Mouse (Mus musculus): ENCODE data around the gene Rrbp1.

Gene Rrbp1

GRCm38 (mm10) chr2:143955746-143956145, 55.3 kb downstream of the Rrbp1 start:
- DNase-seq (ENCODE audit: low read depth, low spot score): no peak

GRCm38 (mm10) chr2:143955004-143955403, 56.1 kb downstream of the Rrbp1 start:
- DNase-seq (ENCODE audit: low read depth, low spot score): no peak

GRCm38 (mm10) chr2:143953944-143954343, 57.1 kb downstream of the Rrbp1 start:
- DNase-seq (ENCODE audit: low read depth, low spot score): no peak

DNA sequence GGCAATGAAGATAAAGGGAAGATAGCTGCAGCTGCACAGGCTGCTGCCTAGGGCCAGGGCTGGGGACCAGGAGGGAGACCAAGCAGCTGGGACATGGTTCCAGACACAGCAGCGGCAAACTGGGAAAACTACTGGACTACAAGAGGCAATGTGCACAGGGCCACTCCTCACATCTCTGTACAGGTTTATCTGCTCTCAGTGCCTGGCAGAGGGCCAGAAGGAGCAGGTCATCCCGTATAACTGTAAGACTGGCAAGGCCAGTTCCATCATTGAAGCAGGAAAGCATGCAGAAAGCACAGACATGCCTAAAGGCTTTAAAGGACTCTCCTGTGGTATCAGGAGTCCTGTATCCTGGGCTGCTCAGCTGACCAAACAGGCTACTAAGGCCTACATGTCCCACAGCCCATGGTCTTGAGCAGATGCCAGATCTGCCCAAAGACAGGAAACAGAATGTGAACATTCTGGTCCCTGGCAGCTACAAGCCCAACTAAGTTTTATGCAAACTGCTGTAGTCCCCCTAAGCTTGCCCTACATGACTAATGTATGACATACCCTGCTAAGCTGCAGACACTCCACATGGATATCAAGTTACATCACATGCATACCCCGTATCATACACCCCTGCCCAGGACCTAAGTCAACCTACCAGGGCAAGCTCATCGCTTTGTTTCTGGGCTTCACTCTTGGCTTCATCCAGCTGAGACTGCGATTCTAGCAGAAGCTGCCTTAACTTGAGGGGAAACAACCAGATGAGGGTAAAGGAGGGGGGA, 59.3 kb downstream of the Rrbp1 start:
- no peak for DNase-seq (ENCODE audit: low read depth, low spot score)

DNA sequence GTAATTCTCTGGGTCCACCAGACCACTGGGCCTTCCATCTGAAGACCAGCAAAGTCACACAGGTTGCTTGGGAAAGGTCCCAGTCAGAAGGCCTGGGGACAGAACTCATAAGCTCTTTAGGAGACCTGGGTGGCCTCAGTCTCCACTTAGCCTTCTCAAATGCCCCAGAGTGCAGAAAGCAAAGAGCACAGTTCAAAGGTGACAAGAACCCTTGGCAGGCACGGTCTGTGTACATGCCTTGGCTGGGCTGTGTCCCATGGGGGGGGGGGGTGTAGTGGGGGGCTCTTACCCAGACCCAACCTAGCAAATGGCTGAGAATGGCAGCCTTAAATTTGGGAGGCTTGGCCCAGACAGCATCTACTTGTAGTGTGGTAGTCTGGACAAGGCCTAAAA, 60.0 kb downstream of the Rrbp1 start:
- DNase-seq (ENCODE audit: low read depth, low spot score): no peak

- no peak for DNase-seq (ENCODE audit: low read depth, low spot score)
Observed at GRCm38 (mm10) chr2:143950290-143951027, 60.6 kb downstream of the Rrbp1 start.

- no peak for DNase-seq (ENCODE audit: low read depth, low spot score)
Observed at GRCm38 (mm10) chr2:143949217-143949616, 61.8 kb downstream of the Rrbp1 start.

GRCm38 (mm10) chr2:143948416-143948815, 62.6 kb downstream of the Rrbp1 start:
- no peak for DNase-seq (ENCODE audit: low read depth, low spot score)

DNA sequence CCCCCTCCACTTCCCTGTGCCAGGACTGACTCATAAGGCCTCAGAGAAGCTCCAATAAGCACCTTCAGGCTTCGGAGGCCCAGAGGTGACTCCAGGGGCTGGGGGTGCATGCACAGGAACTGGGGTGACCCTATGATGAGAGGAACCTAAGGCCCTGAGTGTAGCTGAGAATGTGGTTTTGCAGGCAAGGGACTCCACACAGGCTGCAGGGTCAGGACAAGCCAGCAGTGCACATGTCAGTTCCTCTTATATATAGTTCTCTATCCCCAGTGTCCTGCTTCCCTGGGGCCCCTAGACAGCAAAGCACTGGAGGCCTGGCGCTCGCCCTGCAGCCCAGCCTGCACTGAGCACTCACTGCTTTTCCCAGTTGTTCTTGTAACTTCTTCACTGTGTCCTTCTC, 63.1 kb downstream of the Rrbp1 start:
- DNase-seq (ENCODE audit: low read depth, low spot score): no peak

DNA sequence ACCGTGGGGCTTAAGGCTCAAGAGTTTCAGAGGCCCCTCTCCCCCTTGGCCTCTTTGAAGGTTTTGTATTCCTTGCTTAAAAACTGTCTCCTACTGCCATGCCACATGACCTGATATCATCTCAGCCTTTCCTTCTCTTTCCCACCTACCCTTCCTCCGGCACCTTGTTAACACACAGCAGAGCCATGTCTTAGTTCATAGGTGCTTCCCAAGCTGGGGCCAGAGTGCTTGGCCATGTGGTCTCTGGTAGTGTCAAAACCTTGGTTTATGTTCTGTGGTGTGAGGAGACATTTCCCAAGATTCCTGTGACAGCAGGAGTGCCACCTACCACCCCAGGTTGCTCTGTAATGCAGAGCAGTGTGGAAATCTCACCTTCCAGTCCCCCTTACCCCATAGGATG, 64.7 kb downstream of the Rrbp1 start:
- no peak for DNase-seq (ENCODE audit: low read depth, low spot score)

DNA sequence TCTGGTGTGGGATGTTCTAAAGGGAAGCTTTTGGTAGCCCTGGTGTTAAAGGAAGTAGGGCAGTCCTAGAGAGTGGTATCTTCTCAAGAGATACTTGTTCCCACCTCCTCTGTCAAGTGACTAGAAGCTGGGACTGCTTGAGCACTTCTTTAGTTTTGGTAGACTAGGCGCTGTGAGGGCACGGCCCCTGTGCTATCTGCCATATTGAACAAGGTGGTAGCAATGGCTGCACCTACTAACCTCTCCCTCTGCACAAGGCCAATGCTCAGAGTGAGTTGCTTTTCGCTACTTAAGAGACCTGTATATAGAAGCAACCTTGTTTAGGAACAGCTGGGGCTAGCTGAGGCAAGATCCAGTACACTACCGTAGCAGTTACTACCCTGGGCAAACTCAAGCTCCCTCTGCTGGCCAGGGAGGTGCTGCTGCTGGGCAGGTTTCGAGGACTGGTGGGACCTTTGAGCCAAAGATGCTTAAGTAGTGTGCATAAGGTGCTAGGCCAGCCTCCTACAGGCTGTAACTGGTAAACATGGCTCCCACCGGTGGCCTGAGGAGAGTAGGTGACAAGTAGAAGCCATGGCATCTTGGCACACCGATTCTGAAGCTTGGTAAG, 65.5 kb downstream of the Rrbp1 start:
- no peak for DNase-seq (ENCODE audit: low read depth, low spot score)

DNA sequence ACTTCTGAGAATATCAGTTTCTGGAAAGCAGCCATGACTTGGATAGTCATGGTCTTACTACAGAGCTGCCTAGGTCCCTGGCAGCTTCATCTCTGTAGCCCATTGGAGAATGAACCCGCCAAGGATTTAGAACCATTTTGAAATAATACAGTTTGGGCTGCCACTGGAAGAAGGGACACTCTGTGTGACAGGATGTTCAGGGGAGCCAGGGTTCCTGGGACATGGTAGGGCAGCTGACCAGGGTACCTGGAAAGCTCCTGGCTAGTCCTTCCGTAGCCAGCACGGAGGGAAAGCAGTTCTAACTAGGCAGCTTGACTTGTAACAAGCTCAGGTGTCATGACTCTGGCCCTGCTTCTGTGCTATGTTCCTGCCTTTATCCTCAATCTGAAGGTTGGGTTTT, 66.3 kb downstream of the Rrbp1 start:
- no peak for DNase-seq (ENCODE audit: low read depth, low spot score)

GRCm38 (mm10) chr2:143940406-143940805, 70.7 kb downstream of the Rrbp1 start:
- no peak for DNase-seq (ENCODE audit: low read depth, low spot score)

DNA sequence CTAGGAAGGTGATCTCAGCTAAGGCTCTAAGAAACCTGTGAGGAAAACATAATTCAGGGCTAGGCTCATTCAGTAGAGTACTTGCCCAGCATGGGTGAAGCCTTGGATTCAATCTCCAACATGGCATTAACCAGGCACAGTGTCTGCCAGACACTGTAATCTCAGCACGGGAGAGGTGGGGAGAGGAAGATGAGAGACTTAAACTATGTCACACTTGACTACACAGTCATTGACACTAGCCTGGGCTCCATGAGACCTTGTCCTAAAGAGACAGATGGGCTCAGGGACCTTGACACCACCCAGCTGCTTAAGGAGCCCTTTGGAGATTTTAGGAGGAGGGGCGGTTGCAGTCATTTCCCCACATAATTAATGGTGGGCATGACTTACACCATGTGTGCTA, 73.2 kb downstream of the Rrbp1 start:
- no peak for DNase-seq (ENCODE audit: low read depth, low spot score)

GRCm38 (mm10) chr2:143934439-143934838, 76.6 kb downstream of the Rrbp1 start:
- DNase-seq (ENCODE audit: low read depth, low spot score): no peak

DNA sequence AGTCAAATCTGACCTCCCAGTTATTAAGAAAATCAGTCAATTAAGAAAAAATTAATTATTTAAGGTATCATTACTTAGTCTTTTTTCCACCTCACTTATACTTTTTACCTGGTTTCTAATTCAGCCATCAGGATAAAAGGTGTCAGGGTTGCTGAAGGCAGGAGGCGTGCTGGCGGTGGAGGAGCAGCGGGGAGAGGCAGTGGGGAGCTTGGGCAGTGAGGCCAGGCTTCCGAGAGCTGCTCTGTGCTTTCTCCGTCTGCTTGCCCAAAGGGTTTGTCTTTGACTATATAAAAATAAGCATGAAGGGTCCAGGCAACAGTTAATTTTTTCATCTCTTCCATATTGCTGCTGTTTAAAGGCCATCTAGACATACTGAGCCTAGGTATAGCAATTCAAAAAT, 77.5 kb downstream of the Rrbp1 start:
- no peak for DNase-seq (ENCODE audit: low read depth, low spot score)

- DNase-seq (ENCODE audit: low read depth, low spot score): no peak
Observed at GRCm38 (mm10) chr2:143932340-143932873, 78.7 kb downstream of the Rrbp1 start.

DNA sequence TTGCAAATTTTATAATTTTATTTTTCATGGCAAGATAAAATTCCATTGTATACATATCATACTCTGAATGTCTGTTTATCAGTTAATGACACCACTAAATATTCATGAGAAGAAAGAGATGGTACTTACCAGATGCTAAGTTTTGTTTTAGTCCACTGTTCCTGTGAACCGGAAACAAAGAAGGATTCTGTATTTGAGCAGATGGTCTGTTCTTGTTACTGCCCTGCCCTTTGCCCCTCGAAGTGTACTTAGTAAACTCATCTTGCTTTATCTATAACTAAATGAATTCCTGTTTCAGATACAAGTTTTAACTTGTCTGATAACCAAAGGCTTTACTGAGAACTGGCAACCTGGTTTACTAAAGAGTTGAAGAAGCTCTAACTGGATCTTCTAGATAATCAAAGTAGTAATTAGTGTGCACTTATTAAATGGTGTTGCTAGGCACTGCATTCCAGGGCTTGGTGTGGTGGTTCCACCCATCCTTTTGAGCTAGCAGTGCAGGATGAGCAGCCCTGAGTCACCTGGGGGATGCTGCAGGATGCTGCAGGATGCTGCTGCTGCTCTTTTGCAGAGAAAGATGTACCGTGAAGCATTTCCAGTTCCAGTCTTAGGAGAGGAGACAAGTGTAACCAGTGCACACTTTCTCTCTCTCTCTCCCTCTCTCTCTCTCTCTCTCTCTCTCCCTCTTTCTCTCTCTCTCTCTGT, 81.3 kb downstream of the Rrbp1 start:
- DNase-seq (ENCODE audit: low read depth, low spot score): no peak

- DNase-seq (ENCODE audit: low read depth, low spot score): no peak
Observed at GRCm38 (mm10) chr2:143925826-143926225, 85.2 kb downstream of the Rrbp1 start.

DNA sequence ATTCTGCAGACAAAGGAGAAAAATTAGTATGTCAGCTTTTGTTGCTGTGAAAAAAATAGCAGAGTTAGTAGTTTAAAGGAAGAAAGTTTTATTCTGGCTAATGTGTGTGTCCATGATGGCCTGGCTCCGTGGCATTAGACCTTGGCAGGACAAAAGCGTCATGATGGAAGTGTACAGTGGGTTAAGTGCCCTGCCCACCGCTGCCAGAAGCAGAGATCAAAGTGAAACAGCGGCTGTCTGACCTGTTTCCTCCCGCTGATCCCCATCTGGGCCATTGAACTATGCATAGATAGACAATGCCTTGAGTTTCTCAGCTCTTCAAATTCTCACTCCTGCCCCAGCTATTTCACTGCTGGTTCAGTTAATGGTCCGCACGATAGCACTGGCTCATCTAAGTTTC, 87.0 kb downstream of the Rrbp1 start:
- no peak for DNase-seq (ENCODE audit: low read depth, low spot score)

DNA sequence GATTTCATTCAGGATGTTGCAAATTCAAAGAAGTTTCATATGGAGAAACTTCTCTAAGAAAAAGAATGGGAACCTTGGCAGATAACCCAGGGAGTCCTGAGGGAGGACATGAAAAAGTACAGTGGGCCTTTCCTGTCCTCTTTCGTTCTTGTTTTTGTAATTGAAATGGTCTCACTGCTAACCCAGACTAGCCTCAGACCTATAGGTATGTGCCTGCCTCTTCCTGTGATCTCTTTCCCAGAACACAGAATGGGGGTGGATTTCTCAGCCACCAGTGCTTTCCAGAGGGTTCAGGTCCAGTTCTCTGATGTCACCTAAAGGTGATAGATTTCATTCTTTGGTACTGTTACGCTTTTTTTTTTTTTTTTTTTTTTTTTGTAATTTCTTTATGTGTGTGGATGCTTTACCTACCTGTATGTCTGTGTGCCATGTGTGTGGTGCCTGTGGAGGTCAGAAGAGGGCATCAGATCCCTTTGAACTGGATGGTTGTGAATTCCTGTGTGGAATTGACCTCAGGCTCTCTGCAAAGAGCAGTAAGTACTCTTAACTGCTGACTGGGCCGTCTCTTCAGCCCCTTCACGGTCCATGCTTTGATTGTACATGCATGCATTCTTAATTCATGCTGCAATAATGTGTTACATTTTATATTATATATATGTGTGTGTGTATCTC, 92.1 kb downstream of the Rrbp1 start:
- DNase-seq (ENCODE audit: low read depth, low spot score): no peak
